Mouse (Mus musculus) heart, embryonic 12.5 days (tissue): ENCODE results near the gene Pla2g2f. TPM values are rescaled to one million over a fixed set of nuclear protein-coding genes. Genes with fewer than 3 reads are reported as not detected.

ENCODE experiments used
- ATAC-seq: fragments of 200-750 bp; cut with Nextera tagmentation; 2 replicates; pipeline ENCODE4 v1.8.0; 2017; ENCODE audit warnings: moderate TSS enrichment, moderate library complexity; ENCODE audit not compliant: insufficient number of reproducible peaks, low FRiP score
- H3K27ac ChIP-seq: fragments of 300-500 bp; sonication (generic); 2 replicates; pipeline ENCODE4 v1.5.1; 2016; ENCODE audit warnings: mild to moderate bottlenecking, moderate library complexity; ENCODE audit not compliant: poor library complexity, severe bottlenecking
- H3K27me3 ChIP-seq: fragments of 300-500 bp; sonication (generic); replicated peaks from 2 replicates; pipeline ENCODE4 v1.6.1; 2016; ENCODE audit warnings: mild to moderate bottlenecking, moderate library complexity
- H3K36me3 ChIP-seq: fragments of 300-500 bp; sonication (generic); 2 replicates; pipeline ENCODE4 v1.6.1; 2016; ENCODE audit warnings: mild to moderate bottlenecking, moderate library complexity
- H3K4me1 ChIP-seq: fragments of 300-500 bp; sonication (generic); replicated peaks from 2 replicates; pipeline ENCODE4 v1.6.1; 2016; ENCODE audit warnings: mild to moderate bottlenecking
- H3K4me2 ChIP-seq: fragments of 300-500 bp; sonication (generic); 2 replicates; pipeline ENCODE4 v1.6.1; 2016; ENCODE audit warnings: mild to moderate bottlenecking, moderate library complexity
- H3K4me3 ChIP-seq: fragments of 300-500 bp; sonication (generic); 2 replicates; pipeline ENCODE4 v1.5.1; 2016; ENCODE audit warnings: mild to moderate bottlenecking
- H3K9ac ChIP-seq: fragments of 300-500 bp; sonication (generic); 2 replicates; pipeline ENCODE4 v1.6.1; 2016; ENCODE audit warnings: mild to moderate bottlenecking, moderate library complexity
- H3K9me3 ChIP-seq: fragments of 300-500 bp; sonication (generic); replicated peaks from 2 replicates; pipeline ENCODE4 v1.6.1; 2016; ENCODE audit warnings: mild to moderate bottlenecking, moderate library complexity
- WGBS: fragments of 180-500 bp; shearing (Covaris S2); methylation state at CpG from one replicate; pipeline ENCODE4 v1.1.7; 2016; 5-methylcytosine and 5-hydroxymethylcytosine counted together
- polyA plus RNA-seq: library from polyadenylated mRNA; unstranded; fragments of >200 nt; fragmentation: Nextera tagmentation; extraction: Ambion mirVana; gene quantifications from 2 replicates; pipeline ENCODE4 v1.2.1, GENCODE M21; 2016

Pla2g2f gene
- polyA plus RNA-seq, 1 experiment from 2014 or later, result not detected

- no peak overlapping the region for H3K9ac ChIP-seq
- 45% methylated on average over 9 of the region's 9 CpGs for WGBS
- peaks cover 26% of the 10 kb centered on the region for H3K27me3 ChIP-seq
Measured at GRCm38 (mm10) chr4:138792599-138792998, 35.2 kb upstream of the Pla2g2f start.

DNA sequence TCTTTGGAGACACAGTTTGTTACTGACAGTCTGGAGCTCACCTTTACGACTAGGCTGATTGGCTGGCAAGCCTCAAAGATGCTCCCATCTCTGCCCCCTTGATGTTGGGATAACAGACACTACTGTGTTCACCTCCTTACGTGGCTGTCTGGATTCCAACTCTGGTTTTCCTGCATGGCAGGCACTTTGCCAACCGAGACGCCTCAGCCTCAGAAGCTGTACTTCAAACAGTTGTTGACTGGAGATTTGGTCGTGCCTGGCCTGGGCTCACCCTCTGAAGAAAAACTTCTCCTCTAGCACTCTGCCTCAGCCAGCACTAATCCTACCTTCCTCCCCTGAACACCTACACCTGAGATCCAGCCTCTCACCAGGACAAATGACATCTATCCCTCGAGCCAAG lies 34.0 kb upstream of the Pla2g2f start:
- Histone ChIP-seq H3K27me3 (peaks cover 29% of the 10 kb centered on the region), H3K9ac (no peak overlapping the region), H3K27ac (no peak overlapping the region), H3K36me3 (no peaks in the 10 kb centered on the region), H3K4me3 (no peak overlapping the region), H3K4me1 (no peaks in the 10 kb centered on the region), H3K4me2 (no peak overlapping the region), H3K9me3 (0 out of 2 replicates have a peak, but pooled peaks cover 5% of the 10 kb centered on the region)
- ATAC-seq, result no peak
- 56% methylated on average over 6 of the region's 6 CpGs for WGBS

More at GRCm38 (mm10) chr4:138792599-138792998, 35.2 kb upstream of the Pla2g2f start:
- H3K4me1 ChIP-seq, result no peaks in the 10 kb centered on the region
- H3K27ac ChIP-seq, result no peak overlapping the region
- ATAC-seq, result no peak
- H3K9me3 ChIP-seq, result 0 out of 2 replicates have a peak, but pooled peaks cover 5% of the 10 kb centered on the region
- H3K4me2 ChIP-seq, result no peak overlapping the region
- H3K4me3 ChIP-seq, result no peak overlapping the region
- H3K36me3 ChIP-seq, result no peaks in the 10 kb centered on the region

- no peak for ATAC-seq
- Histone ChIP-seq H3K4me3 (no peak overlapping the region), H3K27ac (no peak overlapping the region), H3K36me3 (no peaks in the 10 kb centered on the region), H3K9ac (no peak overlapping the region), H3K4me2 (no peak overlapping the region), H3K9me3 (no peaks in the 10 kb centered on the region), H3K27me3 (peaks cover 40% of the 10 kb centered on the region), H3K4me1 (no peaks in the 10 kb centered on the region)
- 65% methylated on average over 4 of the region's 4 CpGs for WGBS
Measured at GRCm38 (mm10) chr4:138788381-138788780, 31.0 kb upstream of the Pla2g2f start.

GRCm38 (mm10) chr4:138786141-138786540 lies 28.7 kb upstream of the Pla2g2f start:
- Histone ChIP-seq H3K27ac (no peak overlapping the region), H3K9ac (no peak overlapping the region), H3K36me3 (no peaks in the 10 kb centered on the region), H3K4me3 (no peak overlapping the region), H3K9me3 (no peaks in the 10 kb centered on the region), H3K4me2 (no peak overlapping the region), H3K4me1 (no peaks in the 10 kb centered on the region), H3K27me3 (peaks cover 43% of the 10 kb centered on the region)
- WGBS, result 61% methylated on average over 4 of the region's 4 CpGs
- ATAC-seq, result no peak

- Histone ChIP-seq H3K36me3 (no peaks in the 10 kb centered on the region), H3K4me2 (no peak overlapping the region), H3K27me3 (peaks cover 40% of the 10 kb centered on the region), H3K4me1 (no peaks in the 10 kb centered on the region), H3K27ac (no peak overlapping the region), H3K9ac (no peak overlapping the region), H3K4me3 (no peak overlapping the region), H3K9me3 (no peaks in the 10 kb centered on the region)
- 52% methylated on average over 4 of the region's 4 CpGs for WGBS
- ATAC-seq, result no peak
Measured at GRCm38 (mm10) chr4:138785721-138786120, 28.3 kb upstream of the Pla2g2f start.

GRCm38 (mm10) chr4:138782098-138782497 lies 24.7 kb upstream of the Pla2g2f start:
- H3K4me2 ChIP-seq, result no peak overlapping the region
- no peaks in the 10 kb centered on the region for H3K36me3 ChIP-seq
- no peak for ATAC-seq
- H3K27ac ChIP-seq, result no peak overlapping the region
- 73% methylated on average over 6 of the region's 6 CpGs for WGBS
- no peak overlapping the region for H3K9ac ChIP-seq
- no peak overlapping the region for H3K4me3 ChIP-seq
- H3K4me1 ChIP-seq, result no peaks in the 10 kb centered on the region
- no peaks in the 10 kb centered on the region for H3K9me3 ChIP-seq
- H3K27me3 ChIP-seq, result peaks cover 57% of the 10 kb centered on the region

GRCm38 (mm10) chr4:138780300-138780699 lies 22.9 kb upstream of the Pla2g2f start:
- no peak overlapping the region for H3K4me2 ChIP-seq
- H3K27me3 ChIP-seq, result peaks cover 55% of the 10 kb centered on the region
- H3K9ac ChIP-seq, result no peak overlapping the region
- no peaks in the 10 kb centered on the region for H3K4me1 ChIP-seq
- 79% methylated on average over 5 of the region's 5 CpGs for WGBS
- H3K27ac ChIP-seq, result no peak overlapping the region
- no peaks in the 10 kb centered on the region for H3K9me3 ChIP-seq
- H3K4me3 ChIP-seq, result no peak overlapping the region
- ATAC-seq, result no peak
- no peaks in the 10 kb centered on the region for H3K36me3 ChIP-seq

DNA sequence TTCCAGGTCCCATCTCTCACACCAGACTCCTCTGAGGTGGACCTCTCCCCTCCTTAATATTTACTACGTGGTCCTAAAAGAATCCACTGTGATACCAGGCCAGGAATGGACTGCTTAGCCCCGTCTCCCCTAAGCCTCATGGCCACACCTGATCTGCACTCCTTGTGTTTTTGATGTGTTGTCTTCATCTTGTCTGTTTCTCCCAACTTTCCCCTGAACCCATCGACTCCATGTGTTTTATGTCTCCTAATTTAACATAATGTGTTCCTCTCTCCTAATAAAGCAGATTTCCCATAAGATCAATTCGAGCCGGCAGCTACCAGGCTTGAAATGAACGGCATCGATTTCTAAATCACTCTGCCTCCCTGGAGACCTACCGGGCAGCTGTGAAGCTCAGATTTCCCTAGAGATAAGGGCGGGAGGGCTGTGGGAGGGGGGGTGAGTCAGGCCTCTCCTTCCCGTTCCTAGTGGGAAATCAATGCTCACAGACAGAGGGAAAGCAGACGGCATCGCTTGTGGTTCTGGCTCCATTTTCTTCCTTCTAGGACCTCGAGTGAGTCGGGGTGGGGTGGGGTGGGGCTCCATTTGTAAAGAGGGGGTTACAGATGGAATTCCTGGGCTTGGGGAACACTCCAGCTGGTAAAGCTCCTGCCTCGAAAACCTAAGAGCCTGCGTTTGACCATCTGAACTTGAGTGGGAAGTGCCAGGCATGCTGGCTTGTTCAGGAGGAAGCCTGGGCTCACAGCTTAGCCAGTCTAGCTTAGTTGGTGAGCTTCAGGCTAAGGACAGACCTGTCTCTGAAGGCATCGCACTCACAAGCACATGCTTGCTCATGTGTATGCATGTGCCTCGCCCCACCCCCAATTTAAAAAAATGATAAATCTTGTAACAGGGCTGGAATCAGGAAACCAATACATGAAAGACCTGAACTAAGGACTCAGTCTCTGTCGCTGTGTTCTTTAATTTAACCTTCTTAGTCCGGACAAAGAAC lies 20.3 kb upstream of the Pla2g2f start:
- Histone ChIP-seq H3K9me3 (no peaks in the 10 kb centered on the region), H3K36me3 (no peaks in the 10 kb centered on the region), H3K4me2 (no peak overlapping the region), H3K9ac (no peak overlapping the region), H3K4me1 (no peaks in the 10 kb centered on the region), H3K4me3 (no peak overlapping the region), H3K27me3 (peaks cover 49% of the 10 kb centered on the region), H3K27ac (no peak overlapping the region)
- no peak for ATAC-seq
- WGBS, result 43% methylated on average over 20 of the region's 20 CpGs

GRCm38 (mm10) chr4:138775435-138775834 lies 18.0 kb upstream of the Pla2g2f start, which contains the start of gene Pla2g2d:
Gene Pla2g2d (plus strand): TSS chr4:138775735.
- Histone ChIP-seq H3K4me3 (no peak within 1 kb of the TSS), H3K27me3 (peaks cover 39% of the 10 kb centered on the region), H3K4me1 (no peaks in the 10 kb centered on the region), H3K36me3 (no peaks in the 10 kb centered on the region), H3K9me3 (no peaks in the 10 kb centered on the region), H3K27ac (no peak within 1 kb of the TSS), H3K4me2 (no peak within 1 kb of the TSS), H3K9ac (no peak within 1 kb of the TSS)
- WGBS, result 67% methylated on average over 6 of the region's 6 CpGs
- no peak for ATAC-seq

- H3K27me3 ChIP-seq, result peaks cover 9% of the 10 kb centered on the region; the same call in 1 of the 2 replicates
- no peaks in the 10 kb centered on the region for H3K36me3 ChIP-seq
- H3K4me3 ChIP-seq, result no peak overlapping the region
- no peak for ATAC-seq
- H3K27ac ChIP-seq, result no peak overlapping the region
- no peaks in the 10 kb centered on the region for H3K9me3 ChIP-seq
- H3K4me2 ChIP-seq, result no peak overlapping the region
- 68% methylated on average over 5 of the region's 5 CpGs for WGBS
- H3K9ac ChIP-seq, result no peak overlapping the region
- H3K4me1 ChIP-seq, result no peaks in the 10 kb centered on the region
Measured at GRCm38 (mm10) chr4:138772386-138772785, 15.0 kb upstream of the Pla2g2f start.

GRCm38 (mm10) chr4:138771970-138772369 lies 14.5 kb upstream of the Pla2g2f start:
- Histone ChIP-seq H3K9me3 (no peaks in the 10 kb centered on the region), H3K4me1 (no peaks in the 10 kb centered on the region), H3K4me3 (no peak overlapping the region), H3K9ac (no peak overlapping the region), H3K4me2 (no peak overlapping the region), H3K36me3 (no peaks in the 10 kb centered on the region), H3K27me3 (peaks cover 5% of the 10 kb centered on the region; the same call in 1 of the 2 replicates), H3K27ac (no peak overlapping the region)
- WGBS, result 73% methylated on average over 10 of the region's 10 CpGs
- ATAC-seq, result no peak
